Mouse (Mus musculus): ENCODE measurements around the gene Kctd14. TPM values are rescaled to one million over a fixed set of nuclear protein-coding genes. Genes with fewer than 3 reads are reported as not detected.
"Not testable (repeated sequence)": the region's sequence is repeated elsewhere in the genome, so short reads cannot be mapped to it uniquely, and the experiment has no call there.

Gene Kctd14
- polyA plus RNA-seq, 1 experiment from 2014 or later = 0.82 TPM

DNA sequence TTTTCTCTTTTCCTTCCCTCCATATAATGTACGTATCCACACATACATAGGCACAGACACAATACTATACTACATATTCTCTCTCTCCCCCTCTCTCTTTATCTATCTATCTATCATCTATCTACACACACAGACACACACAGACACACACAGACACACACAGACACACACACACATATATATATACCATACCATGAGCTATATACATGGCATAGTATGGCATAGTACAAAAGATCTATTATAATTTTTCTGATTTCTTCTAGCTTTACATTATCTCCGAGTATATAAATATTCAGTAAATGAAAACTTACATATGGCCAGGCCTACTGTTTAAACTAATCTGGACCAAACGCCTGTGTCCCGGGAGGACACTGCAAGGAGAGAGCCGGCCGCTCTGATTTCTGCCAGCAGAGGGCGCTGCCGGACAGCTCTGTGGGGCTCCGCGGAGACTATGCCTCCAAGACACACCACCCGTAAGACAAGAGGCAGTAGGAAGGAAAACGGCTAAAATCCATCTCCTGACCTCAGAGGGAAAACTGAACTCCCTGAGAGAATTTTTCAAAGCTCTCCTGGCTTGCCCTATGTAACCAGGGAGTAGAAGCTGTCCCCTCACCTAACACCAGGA is 26.4 kb upstream of the Kctd14 start:
- Histone ChIP-seq H3K9me3 (ENCODE audit: control insufficient read depth, low read length) (no peaks in the 10 kb centered on the region), H3K9ac (ENCODE audit: low read length) (no peak overlapping the region)

DNA sequence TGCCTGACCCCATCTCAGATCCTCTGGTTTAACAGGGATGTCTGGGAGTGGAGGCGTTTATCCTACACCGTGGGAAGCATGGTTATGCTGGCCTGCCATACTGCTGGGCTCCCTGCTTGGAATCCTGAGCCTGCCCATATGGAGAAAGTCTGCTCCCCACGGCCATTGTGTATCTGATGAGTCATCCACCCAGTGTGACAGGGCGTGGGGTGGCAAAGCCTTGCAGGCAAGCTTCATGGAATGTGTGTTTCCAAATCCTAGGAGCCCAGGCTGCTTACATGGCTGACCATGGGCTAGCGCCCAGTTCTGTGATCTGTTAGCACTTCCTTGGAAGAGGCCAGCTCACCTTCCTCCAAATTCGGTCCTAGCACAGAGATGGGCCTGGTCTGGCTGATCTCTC is 24.6 kb upstream of the Kctd14 start:
- 50% methylated on average over 6 of the region's 6 CpGs for WGBS
- Histone ChIP-seq H3K9ac (ENCODE audit: low read length) (no peak overlapping the region), H3K4me3 (ENCODE audit: control insufficient read depth in 1 of 2, insufficient read depth in 1 of 2, low read depth in 1 of 2, low read length in 2 of 2) (no peak overlapping the region), H3K4me1 (ENCODE audit: control insufficient read depth in 2 of 2, insufficient read depth in 2 of 2, low read length in 2 of 2) (peaks cover 4 to 9% of the 10 kb centered on the region in 2 experiments), H3K4me2 (ENCODE audit: low read length) (no peak overlapping the region), H3K27ac (replicated peaks in 1 of 2; ENCODE audit: control insufficient read depth in 1 of 2, insufficient read depth in 1 of 2, low read depth in 2 of 2, low read length in 2 of 2) (no peak overlapping the region), H3K36me3 (ENCODE audit: control insufficient read depth, insufficient read depth, low read length) (no peaks in the 10 kb centered on the region), H3K27me3 (ENCODE audit: control insufficient read depth, insufficient read depth, low read length) (no peaks in the 10 kb centered on the region), H3K9me3 (ENCODE audit: control insufficient read depth, low read length) (no peaks in the 10 kb centered on the region)
- no peak for ATAC-seq (ENCODE audit: insufficient number of reproducible peaks, insufficient read depth, low FRiP score, low read depth)

More for the DNA sequence above, 26.4 kb upstream of the Kctd14 start:
- H3K4me2 ChIP-seq (ENCODE audit: low read length) = no peak overlapping the region
- H3K36me3 ChIP-seq (ENCODE audit: control insufficient read depth, insufficient read depth, low read length) = no peaks in the 10 kb centered on the region
- ATAC-seq (ENCODE audit: insufficient number of reproducible peaks, insufficient read depth, low FRiP score, low read depth) = no peak
- no peak overlapping the region for H3K4me3 ChIP-seq (ENCODE audit: control insufficient read depth in 1 of 2, insufficient read depth in 1 of 2, low read depth in 1 of 2, low read length in 2 of 2)
- WGBS = 9% methylated on average over 12 of the region's 12 CpGs
- no peaks in the 10 kb centered on the region for H3K27me3 ChIP-seq (ENCODE audit: control insufficient read depth, insufficient read depth, low read length)
- H3K4me1 ChIP-seq (ENCODE audit: control insufficient read depth in 2 of 2, insufficient read depth in 2 of 2, low read length in 2 of 2) = peaks cover 6 to 11% of the 10 kb centered on the region in 2 experiments
- H3K27ac ChIP-seq (replicated peaks in 1 of 2; ENCODE audit: control insufficient read depth in 1 of 2, insufficient read depth in 1 of 2, low read depth in 2 of 2, low read length in 2 of 2) = no peak overlapping the region

DNA sequence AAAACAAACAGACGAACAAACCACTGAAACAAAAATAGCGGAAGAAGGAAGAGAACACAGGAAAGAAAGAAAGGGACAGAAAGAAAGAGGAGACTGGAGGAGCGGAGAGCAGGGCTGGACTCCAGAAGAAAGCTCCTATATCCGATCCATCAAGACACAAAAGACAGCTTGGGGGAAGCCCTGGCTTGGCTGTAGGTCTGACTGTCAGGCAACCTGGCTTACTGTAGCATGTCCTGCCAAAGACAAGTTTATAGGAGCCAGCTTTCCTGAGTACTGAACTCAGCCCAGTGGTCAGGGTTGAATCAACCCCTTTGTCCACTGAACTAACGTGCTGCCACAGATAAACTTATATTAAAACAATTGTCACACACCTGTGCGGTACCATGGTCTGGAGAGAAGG is 23.8 kb upstream of the Kctd14 start:
- Histone ChIP-seq H3K27me3 (ENCODE audit: control insufficient read depth, insufficient read depth, low read length) (no peaks in the 10 kb centered on the region), H3K27ac (replicated peaks in 1 of 2; ENCODE audit: control insufficient read depth in 1 of 2, insufficient read depth in 1 of 2, low read depth in 2 of 2, low read length in 2 of 2) (no peak overlapping the region), H3K36me3 (ENCODE audit: control insufficient read depth, insufficient read depth, low read length) (no peaks in the 10 kb centered on the region), H3K4me1 (ENCODE audit: control insufficient read depth in 2 of 2, insufficient read depth in 2 of 2, low read length in 2 of 2) (peaks cover 4 to 9% of the 10 kb centered on the region in 2 experiments), H3K9ac (ENCODE audit: low read length) (no peak overlapping the region), H3K4me3 (ENCODE audit: control insufficient read depth in 1 of 2, insufficient read depth in 1 of 2, low read depth in 1 of 2, low read length in 2 of 2) (no peak overlapping the region), H3K9me3 (ENCODE audit: control insufficient read depth, low read length) (no peaks in the 10 kb centered on the region), H3K4me2 (ENCODE audit: low read length) (no peak overlapping the region)
- 84% methylated on average over 6 of the region's 6 CpGs for WGBS
- no peak for ATAC-seq (ENCODE audit: insufficient number of reproducible peaks, insufficient read depth, low FRiP score, low read depth)

DNA sequence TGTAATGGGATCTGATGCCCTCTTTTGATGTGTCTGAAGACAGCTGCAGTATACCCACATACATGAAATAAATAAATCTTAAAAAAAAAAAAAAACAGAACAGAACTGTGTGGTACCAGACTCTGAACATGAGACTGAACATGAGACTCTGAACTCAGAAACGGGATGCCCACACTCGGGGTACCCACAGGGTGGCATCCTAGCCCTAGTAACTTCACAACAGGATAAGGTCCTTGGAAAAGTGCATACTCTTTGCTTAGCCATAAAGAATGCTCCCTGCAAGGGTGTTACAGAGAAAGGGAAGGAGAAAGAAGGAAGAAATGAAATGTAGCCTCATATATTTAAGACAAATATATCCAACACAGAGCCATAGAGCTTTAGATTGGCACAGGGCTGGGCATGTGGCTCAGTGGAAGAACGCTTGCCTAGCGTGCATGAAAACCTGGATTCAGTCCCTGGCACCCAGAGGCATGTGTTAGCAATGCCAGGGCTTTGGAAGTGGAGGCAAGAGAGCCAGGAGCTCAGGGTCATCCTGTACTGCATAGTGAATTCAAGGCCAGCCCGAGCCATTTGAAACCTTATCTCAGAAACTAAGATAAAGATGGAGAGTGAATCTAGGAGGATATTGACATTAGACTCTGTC is 23.2 kb upstream of the Kctd14 start:
- no peak overlapping the region for H3K27ac ChIP-seq (replicated peaks in 1 of 2; ENCODE audit: control insufficient read depth in 1 of 2, insufficient read depth in 1 of 2, low read depth in 2 of 2, low read length in 2 of 2)
- WGBS = 70% methylated on average over 5 of the region's 5 CpGs
- H3K27me3 ChIP-seq (ENCODE audit: control insufficient read depth, insufficient read depth, low read length) = no peaks in the 10 kb centered on the region
- H3K4me1 ChIP-seq (ENCODE audit: control insufficient read depth in 2 of 2, insufficient read depth in 2 of 2, low read length in 2 of 2) = peaks cover 4 to 9% of the 10 kb centered on the region in 2 experiments
- no peak for ATAC-seq (ENCODE audit: insufficient number of reproducible peaks, insufficient read depth, low FRiP score, low read depth)
- no peak overlapping the region for H3K4me3 ChIP-seq (ENCODE audit: control insufficient read depth in 1 of 2, insufficient read depth in 1 of 2, low read depth in 1 of 2, low read length in 2 of 2)
- no peaks in the 10 kb centered on the region for H3K9me3 ChIP-seq (ENCODE audit: control insufficient read depth, low read length)
- H3K4me2 ChIP-seq (ENCODE audit: low read length) = no peak overlapping the region
- H3K9ac ChIP-seq (ENCODE audit: low read length) = no peak overlapping the region
- no peaks in the 10 kb centered on the region for H3K36me3 ChIP-seq (ENCODE audit: control insufficient read depth, insufficient read depth, low read length)

DNA sequence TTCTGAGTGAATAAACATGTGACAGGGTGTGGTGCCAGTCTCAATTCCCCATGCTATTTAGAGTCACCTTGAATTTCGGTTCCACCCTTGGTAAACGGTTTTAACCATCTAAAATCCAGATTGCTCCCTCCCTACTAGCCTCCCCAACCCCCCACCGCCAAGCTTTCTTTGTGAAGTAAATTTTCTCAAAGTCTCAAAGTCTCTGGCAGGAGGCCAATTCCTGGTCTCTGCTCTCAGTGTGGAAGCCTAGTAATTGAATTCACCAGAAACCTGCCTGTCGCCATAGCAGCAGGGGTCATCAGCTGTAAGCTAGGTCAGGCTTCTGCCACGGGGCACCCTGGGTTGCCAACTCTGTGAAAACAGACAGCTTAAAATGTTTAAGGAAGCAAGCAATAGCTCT is 21.4 kb upstream of the Kctd14 start:
- Histone ChIP-seq H3K9me3 (ENCODE audit: control insufficient read depth, low read length) (no peaks in the 10 kb centered on the region), H3K27ac (replicated peaks in 1 of 2; ENCODE audit: control insufficient read depth in 1 of 2, insufficient read depth in 1 of 2, low read depth in 2 of 2, low read length in 2 of 2) (no peak overlapping the region), H3K4me1 (ENCODE audit: control insufficient read depth in 2 of 2, insufficient read depth in 2 of 2, low read length in 2 of 2) (peaks cover 4 to 9% of the 10 kb centered on the region in 2 experiments), H3K4me2 (ENCODE audit: low read length) (no peak overlapping the region), H3K4me3 (ENCODE audit: control insufficient read depth in 1 of 2, insufficient read depth in 1 of 2, low read depth in 1 of 2, low read length in 2 of 2) (no peak overlapping the region), H3K9ac (ENCODE audit: low read length) (no peak overlapping the region), H3K36me3 (ENCODE audit: control insufficient read depth, insufficient read depth, low read length) (no peaks in the 10 kb centered on the region), H3K27me3 (ENCODE audit: control insufficient read depth, insufficient read depth, low read length) (no peaks in the 10 kb centered on the region)
- ATAC-seq (ENCODE audit: insufficient number of reproducible peaks, insufficient read depth, low FRiP score, low read depth) = no peak
- 7% methylated on average over 5 of the region's 5 CpGs for WGBS

DNA sequence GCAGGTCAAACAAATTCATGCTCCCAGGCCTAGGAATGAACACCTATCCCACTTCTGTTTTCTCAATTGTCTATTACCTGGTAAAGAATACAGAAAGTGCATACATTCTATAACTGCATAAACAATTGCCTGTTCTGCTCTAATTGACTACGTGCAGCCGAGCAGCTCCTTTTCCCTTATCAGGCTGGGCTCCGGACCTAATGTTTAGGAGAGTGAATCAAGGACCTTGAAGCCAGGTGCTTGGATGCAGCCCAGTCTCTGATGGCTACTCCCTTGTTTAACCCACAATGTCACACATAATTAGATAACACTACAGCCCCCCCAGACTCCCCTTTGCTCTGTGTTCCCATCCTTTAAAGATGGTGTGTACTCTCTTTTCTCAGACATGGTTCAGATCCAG is 17.6 kb upstream of the Kctd14 start:
- H3K36me3 ChIP-seq (ENCODE audit: control insufficient read depth, insufficient read depth, low read length); ATAC-seq (ENCODE audit: insufficient number of reproducible peaks, insufficient read depth, low FRiP score, low read depth); H3K9me3 ChIP-seq (ENCODE audit: control insufficient read depth, low read length); H3K4me3 ChIP-seq (ENCODE audit: control insufficient read depth in 1 of 2, insufficient read depth in 1 of 2, low read depth in 1 of 2, low read length in 2 of 2); H3K4me2 ChIP-seq (ENCODE audit: low read length); H3K4me1 ChIP-seq (ENCODE audit: control insufficient read depth in 2 of 2, insufficient read depth in 2 of 2, low read length in 2 of 2); H3K27ac ChIP-seq (replicated peaks in 1 of 2; ENCODE audit: control insufficient read depth in 1 of 2, insufficient read depth in 1 of 2, low read depth in 2 of 2, low read length in 2 of 2); H3K27me3 ChIP-seq (ENCODE audit: control insufficient read depth, insufficient read depth, low read length); H3K9ac ChIP-seq (ENCODE audit: low read length): not testable (repeated sequence)
- 48% methylated on average over 3 of the region's 3 CpGs for WGBS

DNA sequence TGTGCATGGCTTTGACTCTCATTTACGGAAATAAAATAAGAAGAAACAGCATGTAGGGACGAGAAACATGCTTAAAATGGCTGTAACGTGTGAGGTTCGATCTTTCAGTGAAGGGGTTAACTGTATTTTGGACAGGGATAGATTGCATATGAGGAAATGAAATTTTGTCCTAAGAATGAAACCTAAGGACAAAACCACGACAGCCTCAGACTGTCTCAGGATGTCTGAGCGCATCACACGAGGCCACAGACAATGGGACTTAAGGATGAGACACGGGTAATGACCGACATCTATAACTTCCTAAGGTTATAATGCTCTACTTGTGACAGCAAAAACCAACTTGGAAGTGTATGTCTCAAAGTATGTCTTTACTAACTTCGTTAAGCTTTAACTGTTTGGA is 16.6 kb upstream of the Kctd14 start:
- no peak overlapping the region for H3K27ac ChIP-seq (replicated peaks in 1 of 2; ENCODE audit: control insufficient read depth in 1 of 2, insufficient read depth in 1 of 2, low read depth in 2 of 2, low read length in 2 of 2)
- no peak overlapping the region for H3K4me3 ChIP-seq (ENCODE audit: control insufficient read depth in 1 of 2, insufficient read depth in 1 of 2, low read depth in 1 of 2, low read length in 2 of 2)
- H3K36me3 ChIP-seq (ENCODE audit: control insufficient read depth, insufficient read depth, low read length) = no peaks in the 10 kb centered on the region
- no peak for ATAC-seq (ENCODE audit: insufficient number of reproducible peaks, insufficient read depth, low FRiP score, low read depth)
- H3K9ac ChIP-seq (ENCODE audit: low read length) = no peak overlapping the region
- no peaks in the 10 kb centered on the region for H3K9me3 ChIP-seq (ENCODE audit: control insufficient read depth, low read length)
- H3K4me2 ChIP-seq (ENCODE audit: low read length) = no peak overlapping the region
- WGBS = 82% methylated on average over 10 of the region's 10 CpGs
- peaks cover 4 to 6% of the 10 kb centered on the region in 2 experiments for H3K4me1 ChIP-seq (ENCODE audit: control insufficient read depth in 2 of 2, insufficient read depth in 2 of 2, low read length in 2 of 2)
- no peaks in the 10 kb centered on the region for H3K27me3 ChIP-seq (ENCODE audit: control insufficient read depth, insufficient read depth, low read length)

DNA sequence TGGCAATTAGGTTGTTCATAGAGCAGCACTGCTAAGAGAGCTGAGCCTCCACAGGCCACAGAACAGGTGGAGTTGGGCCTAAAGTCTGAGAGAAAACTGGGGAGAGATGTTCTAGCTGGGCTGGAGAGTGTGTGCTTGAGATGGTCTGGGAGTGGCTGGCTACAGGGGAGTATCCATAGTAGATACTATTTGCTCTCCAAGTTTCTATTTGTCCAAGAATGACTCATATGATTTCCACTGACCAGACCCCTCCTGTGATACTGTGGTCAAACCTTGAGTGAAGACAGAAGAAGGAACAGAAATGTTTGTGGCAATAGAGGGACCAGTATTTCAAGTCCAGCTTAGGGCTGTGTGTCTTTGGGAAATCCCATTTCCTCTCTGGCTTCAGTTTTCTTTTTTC is 12.1 kb upstream of the Kctd14 start:
- Histone ChIP-seq H3K4me2 (ENCODE audit: low read length) (no peak overlapping the region), H3K4me3 (ENCODE audit: control insufficient read depth in 1 of 2, insufficient read depth in 1 of 2, low read depth in 1 of 2, low read length in 2 of 2) (no peak overlapping the region), H3K27ac (replicated peaks in 1 of 2; ENCODE audit: control insufficient read depth in 1 of 2, insufficient read depth in 1 of 2, low read depth in 2 of 2, low read length in 2 of 2) (no peak overlapping the region), H3K27me3 (ENCODE audit: control insufficient read depth, insufficient read depth, low read length) (no peaks in the 10 kb centered on the region), H3K9ac (ENCODE audit: low read length) (no peak overlapping the region), H3K4me1 (ENCODE audit: control insufficient read depth in 2 of 2, insufficient read depth in 2 of 2, low read length in 2 of 2) (no peaks in the 10 kb centered on the region), H3K9me3 (ENCODE audit: control insufficient read depth, low read length) (peaks cover 6% of the 10 kb centered on the region; the same call in 1 of the 2 replicates), H3K36me3 (ENCODE audit: control insufficient read depth, insufficient read depth, low read length) (no peaks in the 10 kb centered on the region)
- ATAC-seq (ENCODE audit: insufficient number of reproducible peaks, insufficient read depth, low FRiP score, low read depth) = no peak
